Mouse (Mus musculus): ENCODE data around the gene Sorcs2.

Gene Sorcs2

DNA sequence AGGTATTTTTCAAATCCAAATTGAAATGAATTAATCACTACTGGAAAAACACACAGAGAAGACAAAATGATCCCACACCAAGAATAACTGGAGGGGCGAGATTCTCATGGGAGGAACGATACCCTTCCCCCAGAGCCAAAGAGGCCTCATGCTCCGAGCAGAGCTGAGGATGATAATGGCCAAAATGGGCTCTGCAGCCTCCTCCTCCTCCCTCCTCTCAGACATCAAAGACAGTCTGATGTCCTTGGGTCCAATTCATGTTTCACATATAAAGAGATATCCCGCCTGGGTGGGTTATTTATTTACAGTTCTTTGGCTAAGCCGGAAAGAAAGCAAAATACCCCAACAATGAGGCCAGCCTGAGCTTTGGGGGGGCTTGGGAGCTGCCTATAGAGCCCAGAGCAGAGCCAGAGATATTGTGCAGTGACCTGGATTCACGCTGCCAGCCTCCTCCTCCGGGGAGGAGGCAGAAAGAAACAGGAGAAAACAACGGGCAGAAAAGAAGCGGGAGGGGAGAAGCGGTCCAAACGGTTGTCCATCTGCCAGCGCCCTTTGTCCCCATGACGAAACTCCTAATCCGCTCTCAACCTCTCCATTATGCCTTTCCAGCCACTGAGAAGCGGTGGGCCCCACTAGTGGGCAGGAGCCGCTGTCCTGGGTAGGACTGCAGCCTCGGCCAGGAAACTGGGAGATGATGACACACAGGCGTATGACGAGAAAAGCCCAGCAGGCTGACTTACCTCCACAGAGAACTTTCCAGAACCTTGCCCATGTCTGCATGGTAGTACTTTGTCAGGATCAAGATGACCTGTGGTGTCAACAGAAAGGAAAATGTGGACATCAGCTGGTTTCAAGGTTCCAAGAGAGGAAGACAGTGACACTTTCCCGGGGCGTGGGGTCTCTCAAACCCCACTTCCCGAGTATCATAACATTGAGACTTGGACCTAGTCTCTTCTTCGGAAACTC is 169.3 kb downstream of the Sorcs2 start:
- DNase-seq (ENCODE audit: low spot score in 2 of 2): no peak

DNA sequence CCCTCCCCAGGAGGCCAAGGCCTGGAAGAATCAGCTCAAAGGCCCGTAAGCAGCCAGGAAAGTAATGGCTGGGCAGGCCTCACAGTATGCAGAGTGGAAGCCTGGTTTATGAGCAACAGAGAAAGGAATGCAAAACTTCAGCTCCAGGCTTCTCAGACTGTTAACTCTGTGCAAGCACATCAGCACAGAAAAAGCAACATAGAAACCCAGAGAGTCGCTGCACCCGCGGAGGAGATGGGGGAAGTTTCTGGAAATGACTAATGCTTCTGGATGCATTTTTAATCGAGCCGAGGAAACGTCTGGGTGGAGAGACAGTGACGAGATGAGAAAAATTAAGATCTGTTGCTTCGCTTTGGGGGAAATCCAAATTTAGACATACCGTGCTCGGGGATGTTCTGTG is 171.6 kb downstream of the Sorcs2 start:
- no peak for DNase-seq (ENCODE audit: low spot score in 2 of 2)

- no peak for DNase-seq (ENCODE audit: low spot score in 2 of 2)
These were observed 172.1 kb downstream of the Sorcs2 start for GRCm38 (mm10) chr5:36225855-36226254.

- peak in 1 of 2 experiments; percentile 39 for DNase-seq (ENCODE audit: low spot score in 2 of 2)
These were observed 174.2 kb downstream of the Sorcs2 start for GRCm38 (mm10) chr5:36223787-36224186.

DNA sequence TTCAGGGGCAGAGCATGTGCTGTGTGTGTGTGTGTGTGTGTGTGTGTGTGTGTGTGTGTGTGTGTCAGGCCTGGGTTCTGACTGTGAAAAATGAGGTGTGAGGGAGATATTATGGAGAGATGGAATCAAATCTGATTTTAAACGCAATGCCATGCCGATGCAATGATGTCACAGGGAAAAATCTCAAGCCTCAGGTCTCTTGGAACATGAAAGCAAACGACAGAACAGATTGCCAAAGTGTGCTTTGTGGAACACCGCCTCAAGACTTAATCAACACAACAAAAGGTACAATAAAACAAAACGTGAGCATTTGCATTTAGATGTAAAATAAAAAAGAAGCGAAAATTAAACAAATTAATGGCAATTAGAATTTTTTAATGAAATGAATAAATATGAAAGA is 177.3 kb downstream of the Sorcs2 start:
- DNase-seq (ENCODE audit: low spot score in 2 of 2): no peak

DNA sequence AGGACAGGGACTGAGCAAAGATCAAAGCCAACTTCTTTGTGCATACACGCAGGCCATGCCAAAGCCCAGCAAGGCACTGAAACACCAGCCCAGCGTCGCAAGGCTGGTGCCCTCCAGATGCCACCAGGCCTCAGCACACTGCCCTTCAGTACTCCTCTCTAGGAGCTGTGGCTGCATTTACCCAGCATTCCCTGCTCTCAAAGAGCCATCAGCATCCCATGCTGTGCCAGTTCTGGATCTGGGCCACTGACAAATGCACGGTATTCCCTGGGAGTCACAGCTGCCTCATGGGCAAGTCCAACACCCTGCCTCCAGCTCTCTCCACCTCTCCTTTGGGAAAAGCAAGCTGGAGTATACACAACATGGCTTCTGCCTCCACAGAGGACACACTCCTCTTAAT is 177.8 kb downstream of the Sorcs2 start:
- DNase-seq (ENCODE audit: low spot score in 2 of 2): no peak

DNA sequence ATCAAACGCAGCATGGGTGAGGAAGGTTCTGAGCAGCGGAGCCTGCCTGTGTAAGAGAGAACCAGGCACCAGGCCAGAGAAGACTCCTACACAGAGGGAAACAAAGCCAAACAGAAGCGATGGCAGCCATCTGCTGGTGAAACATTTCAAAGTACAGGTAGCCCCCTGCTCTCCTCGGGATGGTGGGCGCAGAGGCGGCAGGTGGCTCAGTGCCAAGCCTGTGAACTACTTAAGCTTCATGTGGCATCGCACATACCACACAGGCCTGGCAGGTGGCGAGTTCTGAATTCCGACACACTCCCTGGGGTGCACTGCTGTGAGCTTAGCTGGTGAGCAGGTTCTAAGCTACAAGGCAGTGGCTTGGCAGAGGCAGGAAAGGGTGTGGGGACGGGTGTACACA is 184.6 kb downstream of the Sorcs2 start:
- DNase-seq (ENCODE audit: low spot score in 2 of 2): no peak

DNA sequence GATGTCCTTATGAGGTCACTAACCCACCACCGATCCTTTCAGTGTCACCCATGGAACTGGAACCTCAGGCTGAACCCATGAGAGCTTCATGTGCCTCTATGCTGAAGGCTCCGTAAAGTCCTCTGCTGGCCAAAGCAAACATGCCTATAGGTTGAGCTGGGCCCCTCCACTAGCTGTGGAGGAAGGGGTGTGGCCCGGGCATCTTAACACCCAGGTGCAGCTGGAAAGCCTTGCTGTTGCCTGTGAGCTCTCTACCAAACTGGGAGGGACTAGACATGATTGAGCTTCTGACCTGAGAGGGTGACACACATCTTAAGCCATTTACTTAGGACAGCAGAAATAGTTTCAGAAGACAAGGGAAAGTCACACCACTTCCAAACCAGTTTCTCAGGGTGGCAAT is 189.1 kb downstream of the Sorcs2 start:
- DNase-seq (ENCODE audit: low spot score in 2 of 2): no peak

DNA sequence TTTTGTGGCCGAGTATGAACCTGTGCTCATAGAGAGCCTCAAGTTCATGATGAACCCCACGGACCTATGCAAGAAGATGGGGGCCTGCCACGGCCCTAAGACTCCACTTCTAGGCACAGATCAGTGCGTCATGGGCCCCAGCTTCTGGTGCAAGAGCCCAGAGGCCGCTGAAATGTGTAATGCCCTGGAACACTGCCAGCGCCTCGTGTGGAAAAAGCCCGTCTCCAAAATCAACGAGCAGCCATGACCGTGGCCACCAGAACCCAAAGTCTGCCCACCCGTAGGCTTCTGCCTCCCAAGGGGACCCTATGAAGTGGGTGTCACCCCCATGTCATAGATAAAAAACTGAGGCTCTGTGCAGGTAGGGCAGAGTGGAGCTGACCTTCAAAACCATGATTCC is 192.5 kb downstream of the Sorcs2 start:
- no peak for DNase-seq (ENCODE audit: low spot score in 2 of 2)

- DNase-seq (ENCODE audit: low spot score in 2 of 2): no peak
These were observed 194.0 kb downstream of the Sorcs2 start, which contains the start of gene Psapl1 for GRCm38 (mm10) chr5:36203916-36204315. Psapl1 (plus strand) TSS chr5:36204021.

DNA sequence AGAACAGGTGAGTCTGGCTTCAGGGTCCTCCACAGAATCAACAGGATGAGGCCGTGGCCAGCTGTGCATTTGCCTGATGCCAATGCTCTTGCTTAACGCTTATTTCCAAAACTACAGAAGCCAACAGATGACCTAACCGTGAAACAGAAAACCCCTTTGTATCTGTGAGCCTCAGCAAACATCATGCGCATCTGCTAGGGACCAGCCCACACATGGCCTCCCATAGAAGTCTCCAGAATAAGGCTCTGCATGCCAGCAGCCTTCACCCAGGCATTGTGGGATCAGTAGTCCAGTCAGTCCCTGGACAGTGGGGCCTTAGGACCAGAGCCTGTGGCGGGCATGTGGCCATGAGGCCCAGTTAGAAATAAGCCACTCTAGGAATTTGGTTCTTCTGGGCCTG is 194.5 kb downstream of the Sorcs2 start:
- no peak for DNase-seq (ENCODE audit: low spot score in 2 of 2)

DNA sequence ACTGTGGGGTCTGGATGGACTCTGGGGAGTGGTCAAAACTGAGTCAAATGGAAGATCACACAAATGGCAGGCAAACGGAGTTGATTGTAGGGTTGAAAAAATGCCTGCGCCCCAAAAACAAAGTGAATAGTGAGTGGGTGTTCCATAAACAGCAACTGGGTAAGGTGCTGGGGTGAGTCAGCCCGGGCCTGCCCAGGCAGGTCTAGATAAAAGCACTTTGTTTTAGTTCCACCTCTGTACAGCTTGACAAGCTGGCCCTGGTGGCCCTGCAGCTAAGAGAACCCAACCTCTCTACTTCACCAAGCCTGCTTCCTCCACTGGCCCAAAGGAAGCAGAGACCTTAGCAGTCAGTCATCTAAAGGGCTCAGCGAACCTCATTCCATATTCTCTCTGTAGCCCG is 195.2 kb downstream of the Sorcs2 start:
- no peak for DNase-seq (ENCODE audit: low spot score in 2 of 2)

- DNase-seq (ENCODE audit: low spot score in 2 of 2): no peak
These were observed 198.4 kb downstream of the Sorcs2 start for GRCm38 (mm10) chr5:36199519-36199918.

GRCm38 (mm10) chr5:36195436-36195835 is 202.5 kb downstream of the Sorcs2 start:
- no peak for DNase-seq (ENCODE audit: low spot score in 2 of 2)

- DNase-seq (ENCODE audit: low spot score in 2 of 2): no peak
These were observed 203.3 kb downstream of the Sorcs2 start for GRCm38 (mm10) chr5:36194631-36195030.

DNA sequence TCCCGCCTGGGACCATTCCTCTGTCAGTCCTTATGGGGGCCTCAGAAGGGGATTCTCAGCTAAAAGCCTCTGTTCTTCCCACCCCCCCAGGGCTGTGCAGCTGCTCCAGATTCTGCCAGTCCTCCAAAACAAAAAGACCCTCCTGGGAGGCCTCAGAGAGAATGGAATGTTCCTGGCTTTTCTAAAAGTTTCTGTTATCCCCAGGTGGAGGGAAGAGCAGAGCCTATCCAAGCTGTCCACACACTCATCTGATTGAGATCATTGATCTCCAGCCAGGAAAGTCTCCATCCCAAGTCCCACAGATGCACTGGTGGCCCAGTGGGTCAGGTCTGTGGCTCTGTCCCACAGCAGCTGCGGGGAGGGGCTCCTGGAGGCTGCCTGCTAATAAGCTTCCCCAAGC is 205.3 kb downstream of the Sorcs2 start:
- no peak for DNase-seq (ENCODE audit: low spot score in 2 of 2)

- no peak for DNase-seq (ENCODE audit: low spot score in 2 of 2)
These were observed 206.1 kb downstream of the Sorcs2 start for GRCm38 (mm10) chr5:36191876-36192275.

- no peak for DNase-seq (ENCODE audit: low spot score in 2 of 2)
These were observed 206.7 kb downstream of the Sorcs2 start for GRCm38 (mm10) chr5:36191285-36191684.

- DNase-seq (ENCODE audit: low spot score in 2 of 2): no peak
These were observed 209.6 kb downstream of the Sorcs2 start for GRCm38 (mm10) chr5:36188310-36188709.

DNA sequence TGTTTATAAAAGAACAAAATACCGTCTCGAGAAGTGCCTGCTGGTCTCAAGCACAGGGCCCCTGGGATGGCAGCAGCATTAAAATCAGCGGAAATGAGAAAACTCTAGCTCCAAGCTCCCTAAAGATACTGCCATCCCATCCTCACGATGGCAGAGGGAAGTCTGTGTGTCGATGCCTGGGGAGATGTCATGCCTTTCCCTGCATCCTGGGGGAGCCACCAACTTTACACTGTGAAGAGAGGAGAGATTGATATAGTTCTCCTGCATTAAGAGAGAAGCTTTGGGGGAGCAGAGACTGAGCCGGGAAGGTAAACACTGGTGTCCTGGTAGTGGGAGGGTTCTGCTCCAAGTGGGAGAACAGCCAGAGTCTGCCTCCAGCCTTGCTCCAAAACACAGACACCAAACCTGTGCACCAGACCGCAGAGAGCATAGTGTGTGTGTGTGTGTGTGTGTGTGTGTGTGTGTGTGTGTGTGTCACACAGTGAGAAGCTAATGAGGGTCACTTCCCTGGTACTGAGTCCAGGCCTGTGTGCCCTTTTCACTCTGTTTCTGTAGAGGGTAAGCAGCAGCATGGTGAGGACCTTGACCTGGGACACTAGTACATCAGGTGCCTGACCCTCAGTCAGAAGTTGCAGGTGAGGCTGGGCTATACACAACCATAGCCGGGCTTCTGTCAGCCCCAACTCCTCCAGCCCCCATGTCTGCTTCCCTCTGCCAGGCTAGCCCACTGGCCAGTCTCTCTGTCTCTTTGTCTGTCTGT is 211.5 kb downstream of the Sorcs2 start:
- no peak for DNase-seq (ENCODE audit: low spot score in 2 of 2)

- DNase-seq (ENCODE audit: low spot score in 2 of 2): no peak
These were observed 215.6 kb downstream of the Sorcs2 start for GRCm38 (mm10) chr5:36182326-36182725.

DNA sequence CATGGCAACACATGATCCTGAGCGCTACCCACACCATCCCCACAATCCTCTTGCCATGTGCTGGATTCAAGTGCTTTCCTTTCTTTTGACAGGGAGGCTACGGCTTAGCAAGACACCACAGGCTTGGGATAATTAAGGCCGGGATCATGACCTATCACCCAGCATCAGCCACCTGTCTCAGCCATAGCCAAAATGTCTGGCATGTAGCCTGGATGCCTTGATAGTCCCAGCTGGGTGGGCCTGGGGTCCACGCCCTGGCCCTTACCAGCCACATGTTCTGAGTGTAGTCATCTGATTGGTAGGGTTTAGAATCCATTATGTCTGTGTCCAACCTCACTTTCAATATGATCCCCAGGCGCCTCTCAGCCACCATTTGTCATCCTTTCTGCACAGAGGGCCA is 218.2 kb downstream of the Sorcs2 start:
- DNase-seq (ENCODE audit: low spot score in 2 of 2): no peak

DNA sequence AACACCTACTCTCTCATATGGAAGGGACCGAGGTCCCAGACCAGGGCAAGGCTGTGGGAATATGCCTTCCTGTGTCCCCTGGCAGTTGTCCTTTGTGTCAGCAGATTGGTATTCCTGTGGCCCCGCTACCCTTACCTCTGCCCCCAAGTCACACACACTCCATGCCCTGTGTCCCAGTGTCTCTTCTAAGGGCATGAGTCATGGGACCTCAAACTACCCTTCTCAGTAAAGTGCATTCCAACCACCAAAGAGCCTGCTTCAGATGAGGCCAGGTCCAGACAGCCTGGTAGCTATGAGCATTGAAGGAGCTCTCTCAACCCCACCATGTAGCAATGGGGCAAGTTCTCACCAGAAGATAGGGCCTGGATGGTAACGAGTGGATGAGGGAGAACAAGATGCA is 219.2 kb downstream of the Sorcs2 start:
- no peak for DNase-seq (ENCODE audit: low spot score in 2 of 2)

All from natural killer cell, adult 2 months (primary cell).